In the genomic region with DNA sequence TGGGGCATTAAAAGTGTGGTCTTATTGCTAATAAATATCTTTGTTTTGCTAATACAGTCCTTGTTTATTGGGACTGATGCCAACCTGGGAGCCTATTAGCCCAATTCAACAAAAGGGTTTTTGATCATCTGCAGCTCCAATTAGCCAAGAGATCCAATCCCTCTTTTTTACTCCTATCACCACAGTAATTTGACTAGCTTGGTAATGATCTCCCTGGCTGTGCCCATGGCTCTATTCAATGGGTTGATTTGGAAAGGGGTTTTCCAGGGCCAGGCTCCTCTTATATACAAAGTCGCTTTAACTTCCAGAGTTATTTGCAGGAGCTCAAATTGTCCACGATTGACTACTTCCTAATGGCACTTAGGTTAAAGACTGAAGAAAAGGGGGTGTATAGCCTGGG, we compare ENCODE assay signal across 31 mouse cellular contexts.
DNase-seq lines count a peak whose midpoint lies in the region; ATAC-seq and TF ChIP-seq lines count a peak whose summit lies in the region.
"Had no signal": no experiment of that assay in that cellular context is flagged by ENCODE, and none has a peak within 500 bp of the region (broad histone marks: within the 10 kb centered on the region; RNA-seq: fewer than 3 reads in every experiment).

No protein-coding gene starts in this region.

- H3K4me2 ChIP-seq in forebrain, embryonic 12.5 days, result no peak overlapping the region
- no peak overlapping the region for H3K4me2 ChIP-seq in forebrain, embryonic 15.5 days (replicated peaks)
- H3K4me2 ChIP-seq: embryonic facial prominence, embryonic 12.5 days; embryonic facial prominence, embryonic 15.5 days; heart, embryonic 11.5 days; heart, embryonic 15.5 days; hindbrain, embryonic 14.5 days had no signal

- no peak overlapping the region for H3K27ac ChIP-seq in forebrain, embryonic 12.5 days
- no peak overlapping the region for H3K27ac ChIP-seq in forebrain, embryonic 10.5 days
- H3K27ac ChIP-seq in forebrain, embryonic 15.5 days (replicated peaks), result no peak overlapping the region
- H3K27ac ChIP-seq: embryonic facial prominence, embryonic 12.5 days; embryonic facial prominence, embryonic 15.5 days; gastrocnemius, adult 2 months; heart, embryonic 15.5 days; hindbrain, embryonic 14.5 days; hindbrain, postnatal 0 days had no signal

- no peak for DNase-seq in forebrain, embryonic 10.5 days (ENCODE audit: extremely low spot score, low spot score)
- DNase-seq in brain, embryonic 14.5 days (ENCODE audit: low read depth), result peak; percentile 77
- DNase-seq: adrenal gland, adult 8-10 months; adrenal gland, postnatal 25 days; B cell, adult 2 months; cerebellum, adult 11 months; cerebellum, adult 2 months; cerebellum, adult 9-11 months; cerebellum, postnatal 25 days; gastrocnemius, adult 2 months; gastrocnemius, postnatal 14 days; heart, adult 11 months; heart, postnatal 10 days; heart, postnatal 36 days; kidney, adult 18-20 months; kidney, adult 9 months had no signal

- TF ChIP-seq POLR2A in brain, embryonic 14.5 days (IDR thresholded peaks at IDR 0.05; ENCODE audit: borderline replicate concordance, extremely low read depth, insufficient read depth, insufficient read length, poor library complexity, severe bottlenecking), result no peak

- no peaks in the 10 kb centered on the region for H3K36me3 ChIP-seq in forebrain, embryonic 12.5 days (replicated peaks)
- H3K36me3 ChIP-seq in forebrain, embryonic 10.5 days (replicated peaks), result no peaks in the 10 kb centered on the region
- H3K36me3 ChIP-seq in forebrain, embryonic 15.5 days, result no peaks in the 10 kb centered on the region
- H3K36me3 ChIP-seq: embryonic facial prominence, embryonic 12.5 days; embryonic facial prominence, embryonic 15.5 days; G1E; heart, embryonic 15.5 days had no signal

- H3K9ac ChIP-seq in forebrain, embryonic 12.5 days, result no peak overlapping the region
- H3K9ac ChIP-seq in forebrain, embryonic 15.5 days (replicated peaks), result no peak overlapping the region
- H3K9ac ChIP-seq: embryonic facial prominence, embryonic 12.5 days; embryonic facial prominence, embryonic 15.5 days; heart, embryonic 15.5 days; hindbrain, embryonic 14.5 days had no signal

- peaks cover 58% of the 10 kb centered on the region for H3K27me3 ChIP-seq in forebrain, embryonic 12.5 days
- peaks cover 74% of the 10 kb centered on the region for H3K27me3 ChIP-seq in forebrain, embryonic 10.5 days (ENCODE audit: poor library complexity, severe bottlenecking)
- H3K27me3 ChIP-seq in forebrain, embryonic 15.5 days, result peaks cover 20% of the 10 kb centered on the region
- H3K27me3 ChIP-seq: CH12.LX; embryonic facial prominence, embryonic 12.5 days; embryonic facial prominence, embryonic 15.5 days; heart, embryonic 15.5 days had no signal

- H3K4me3 ChIP-seq in forebrain, embryonic 12.5 days (replicated peaks), result no peak overlapping the region
- no peak overlapping the region for H3K4me3 ChIP-seq in forebrain, embryonic 10.5 days
- H3K4me3 ChIP-seq in forebrain, embryonic 15.5 days, result no peak overlapping the region
- H3K4me3 ChIP-seq: embryonic facial prominence, embryonic 12.5 days; embryonic facial prominence, embryonic 15.5 days; erythroblast, embryonic 14.5 days; gastrocnemius, adult 2 months; heart, embryonic 15.5 days had no signal

- H3K9me3 ChIP-seq in forebrain, embryonic 12.5 days, result no peaks in the 10 kb centered on the region
- H3K9me3 ChIP-seq in forebrain, embryonic 10.5 days, result no peaks in the 10 kb centered on the region
- H3K9me3 ChIP-seq in forebrain, embryonic 15.5 days, result no peaks in the 10 kb centered on the region
- H3K9me3 ChIP-seq: embryonic facial prominence, embryonic 12.5 days; embryonic facial prominence, embryonic 15.5 days; G1E; heart, embryonic 15.5 days had no signal

- peak; percentile 57; the same call in 1 of the 2 replicates for ATAC-seq in forebrain, embryonic 12.5 days (ENCODE audit: low FRiP score)
- peak; percentile 57; the same call in 1 of the 2 replicates for ATAC-seq in forebrain, embryonic 15.5 days (replicated peaks)
- no peak for ATAC-seq in erythroblast, adult 5-6 weeks (replicated peaks; ENCODE audit: low FRiP score, poor library complexity, severe bottlenecking)
- no peak for ATAC-seq in cerebellum, adult (ENCODE audit: insufficient number of reproducible peaks, low FRiP score, low TSS enrichment)
- ATAC-seq: hindbrain, postnatal 0 days; inflammation-experienced regulatory T-cells, adult 6 months; intestine, embryonic 16.5 days had no signal

- no peak for TF ChIP-seq CTCF in brain, embryonic 14.5 days (IDR thresholded peaks at IDR 0.05; ENCODE audit: borderline replicate concordance, extremely low read depth, insufficient read depth, insufficient read length)

- no peaks in the 10 kb centered on the region for H3K4me1 ChIP-seq in forebrain, embryonic 12.5 days
- peaks cover 8% of the 10 kb centered on the region; the same call in 1 of the 2 replicates for H3K4me1 ChIP-seq in forebrain, embryonic 10.5 days
- no peaks in the 10 kb centered on the region for H3K4me1 ChIP-seq in forebrain, embryonic 15.5 days
- H3K4me1 ChIP-seq: embryonic facial prominence, embryonic 12.5 days; embryonic facial prominence, embryonic 15.5 days; heart, embryonic 15.5 days had no signal

- WGBS in forebrain, embryonic 12.5 days, result 12% methylated on average over 2 of the region's 2 CpGs
- WGBS in forebrain, embryonic 10.5 days, result 28% methylated on average over 2 of the region's 2 CpGs
- 3% methylated on average over 2 of the region's 2 CpGs for WGBS in forebrain, embryonic 15.5 days

Comparison
In these comparisons a context has a peak if more than half of its experiments do, and no peak if none do; other contexts are left out.
1. ATAC-seq: peak in forebrain, embryonic 12.5 days (single experiment) and forebrain, embryonic 15.5 days (single experiment); none in erythroblast, adult 5-6 weeks (single experiment) and cerebellum, adult (single experiment).